Comparison of ENCODE assay signal across 15 mouse cellular contexts in genomic region chr3:137479761-137480339, GRCm38 (mm10).
A peak's percentile ranks its signal among the peaks of the same experiment; 100 is the strongest.
DNase-seq lines count a peak whose midpoint lies in the region; ATAC-seq and TF ChIP-seq lines count a peak whose summit lies in the region.
"Had no signal": no experiment of that assay in that cellular context is flagged by ENCODE, and none has a peak within 500 bp of the region (broad histone marks: within the 10 kb centered on the region; RNA-seq: fewer than 3 reads in every experiment).

No protein-coding gene starts in this region.

- H3K4me1 ChIP-seq in hindbrain, postnatal 0 days (ENCODE audit: insufficient read depth, low read length) = no peaks in the 10 kb centered on the region
- no peaks in the 10 kb centered on the region for H3K4me1 ChIP-seq in hindbrain, embryonic 12.5 days
- no peaks in the 10 kb centered on the region for H3K4me1 ChIP-seq in lung, postnatal 0 days (ENCODE audit: insufficient read depth, low read depth, low read length)
- H3K4me1 ChIP-seq in embryonic facial prominence, embryonic 14.5 days (ENCODE audit: control insufficient read depth, insufficient read depth, low read length) = peaks cover 3% of the 10 kb centered on the region; the same call in 1 of the 2 replicates
- H3K4me1 ChIP-seq: kidney, embryonic 15.5 days; liver, embryonic 12.5 days had no signal

- 32% methylated on average over 7 of the region's 7 CpGs for WGBS in hindbrain, postnatal 0 days
- 50% methylated on average over 7 of the region's 7 CpGs for WGBS in hindbrain, embryonic 12.5 days
- 31% methylated on average over 7 of the region's 7 CpGs for WGBS in lung, postnatal 0 days
- 52% methylated on average over 7 of the region's 7 CpGs for WGBS in embryonic facial prominence, embryonic 14.5 days

- H3K9me3 ChIP-seq in hindbrain, postnatal 0 days (ENCODE audit: low read length) = no peaks in the 10 kb centered on the region
- no peaks in the 10 kb centered on the region for H3K9me3 ChIP-seq in hindbrain, embryonic 12.5 days (replicated peaks)
- H3K9me3 ChIP-seq in lung, postnatal 0 days (ENCODE audit: low read length) = no peaks in the 10 kb centered on the region
- H3K9me3 ChIP-seq in embryonic facial prominence, embryonic 14.5 days (ENCODE audit: control insufficient read depth, low read length) = 0 out of 2 replicates have a peak, but pooled peaks cover 4% of the 10 kb centered on the region
- H3K9me3 ChIP-seq: kidney, embryonic 15.5 days; liver, embryonic 12.5 days had no signal

- DNase-seq in hindbrain, postnatal 0 days (ENCODE audit: low spot score) = peak; percentile 42
- peak; percentile 4 for DNase-seq in lung, postnatal 0 days (ENCODE audit: low spot score)
- DNase-seq in lung, adult 18-20 months = no peak
- peak; percentile 39 for DNase-seq in brain, embryonic 14.5 days (ENCODE audit: low read depth)
- peak; percentile 27 for DNase-seq in embryonic facial prominence, embryonic 14.5 days (ENCODE audit: low spot score)
- DNase-seq in heart, adult 18-20 months = no peak
- DNase-seq: cerebellum, adult 11 months; heart, adult 2 months; heart, postnatal 10 days; lung, postnatal 36 days had no signal

- no peaks in the 10 kb centered on the region for H3K27me3 ChIP-seq in hindbrain, postnatal 0 days (ENCODE audit: insufficient read depth, low read length)
- no peaks in the 10 kb centered on the region for H3K27me3 ChIP-seq in hindbrain, embryonic 12.5 days
- H3K27me3 ChIP-seq in lung, postnatal 0 days (replicated peaks; ENCODE audit: insufficient read depth, low read length) = no peaks in the 10 kb centered on the region
- no peaks in the 10 kb centered on the region for H3K27me3 ChIP-seq in embryonic facial prominence, embryonic 14.5 days (replicated peaks; ENCODE audit: control insufficient read depth, insufficient read depth, low read length)
- H3K27me3 ChIP-seq: kidney, embryonic 15.5 days; liver, embryonic 12.5 days had no signal

- H3K4me2 ChIP-seq in hindbrain, postnatal 0 days (ENCODE audit: low read depth, low read length) = no peak overlapping the region
- H3K4me2 ChIP-seq in hindbrain, embryonic 12.5 days (replicated peaks) = no peak overlapping the region
- H3K4me2 ChIP-seq in lung, postnatal 0 days (replicated peaks; ENCODE audit: low read depth, low read length) = no peak overlapping the region
- H3K4me2 ChIP-seq in embryonic facial prominence, embryonic 14.5 days (ENCODE audit: low read depth, low read length) = no peak overlapping the region
- H3K4me2 ChIP-seq: kidney, embryonic 15.5 days; liver, embryonic 12.5 days had no signal

- no peak for TF ChIP-seq POLR2A in brain, embryonic 14.5 days (IDR thresholded peaks at IDR 0.05; ENCODE audit: borderline replicate concordance, extremely low read depth, insufficient read depth, insufficient read length, poor library complexity, severe bottlenecking)

- no peak for ATAC-seq in hindbrain, postnatal 0 days
- ATAC-seq in hindbrain, embryonic 12.5 days (ENCODE audit: low FRiP score) = no peak
- ATAC-seq in lung, postnatal 0 days = no peak
- ATAC-seq in embryonic facial prominence, embryonic 14.5 days (ENCODE audit: low read depth) = no peak
- ATAC-seq: inflammation-experienced regulatory T-cells, adult 6 months; liver, embryonic 12.5 days had no signal

- H3K36me3 ChIP-seq in hindbrain, postnatal 0 days (ENCODE audit: insufficient read depth, low read length) = no peaks in the 10 kb centered on the region
- H3K36me3 ChIP-seq in hindbrain, embryonic 12.5 days = no peaks in the 10 kb centered on the region
- no peaks in the 10 kb centered on the region for H3K36me3 ChIP-seq in lung, postnatal 0 days (ENCODE audit: insufficient read depth, low read length)
- no peaks in the 10 kb centered on the region for H3K36me3 ChIP-seq in embryonic facial prominence, embryonic 14.5 days (ENCODE audit: control insufficient read depth, insufficient read depth, low read length)
- H3K36me3 ChIP-seq: kidney, embryonic 15.5 days; liver, embryonic 12.5 days had no signal

- H3K9ac ChIP-seq in hindbrain, postnatal 0 days (replicated peaks; ENCODE audit: low read length) = no peak overlapping the region
- H3K9ac ChIP-seq in hindbrain, embryonic 12.5 days = no peak overlapping the region
- no peak overlapping the region for H3K9ac ChIP-seq in lung, postnatal 0 days (replicated peaks; ENCODE audit: low read depth)
- no peak overlapping the region for H3K9ac ChIP-seq in embryonic facial prominence, embryonic 14.5 days (ENCODE audit: low read depth, low read length)
- H3K9ac ChIP-seq: kidney, embryonic 15.5 days; liver, embryonic 12.5 days had no signal

- TF ChIP-seq CTCF in hindbrain, postnatal 0 days (IDR thresholded peaks at IDR 0.05; ENCODE audit: low read depth) = no peak
- no peak for TF ChIP-seq CTCF in lung, postnatal 0 days (IDR thresholded peaks at IDR 0.05)
- TF ChIP-seq CTCF in brain, embryonic 14.5 days (IDR thresholded peaks at IDR 0.05; ENCODE audit: borderline replicate concordance, extremely low read depth, insufficient read depth, insufficient read length) = no peak

- no peak overlapping the region for H3K4me3 ChIP-seq in hindbrain, postnatal 0 days (ENCODE audit: low read length)
- no peak overlapping the region for H3K4me3 ChIP-seq in hindbrain, embryonic 12.5 days
- no peak overlapping the region for H3K4me3 ChIP-seq in lung, postnatal 0 days (ENCODE audit: low read depth, low read length)
- no peak overlapping the region for H3K4me3 ChIP-seq in embryonic facial prominence, embryonic 14.5 days (ENCODE audit: low read depth, low read length)
- H3K4me3 ChIP-seq: erythroblast, embryonic 14.5 days; heart, adult 2 months; kidney, embryonic 15.5 days; liver, embryonic 12.5 days had no signal

- no peak for TF ChIP-seq EP300 in lung, postnatal 0 days (IDR thresholded peaks at IDR 0.05)

- no peak overlapping the region for H3K27ac ChIP-seq in hindbrain, postnatal 0 days
- H3K27ac ChIP-seq in hindbrain, embryonic 12.5 days = no peak overlapping the region
- no peak overlapping the region for H3K27ac ChIP-seq in lung, postnatal 0 days (ENCODE audit: low read length)
- no peak overlapping the region for H3K27ac ChIP-seq in embryonic facial prominence, embryonic 14.5 days (replicated peaks; ENCODE audit: low read depth, low read length)
- H3K27ac ChIP-seq: heart, adult 2 months; kidney, embryonic 15.5 days; liver, embryonic 12.5 days had no signal

Comparison
In these comparisons a context has a peak if more than half of its experiments do, and no peak if none do; other contexts are left out.
1. DNase-seq: peak in hindbrain, postnatal 0 days (single experiment), lung, postnatal 0 days (single experiment), brain, embryonic 14.5 days (single experiment) and embryonic facial prominence, embryonic 14.5 days (single experiment); none in lung, adult 18-20 months (0 of 2) and heart, adult 18-20 months (0 of 2).